10 mouse cellular contexts compared by ENCODE assay signal in genomic region chr12:100480642-100481442, GRCm38 (mm10). TPM values are rescaled to one million over a fixed set of nuclear protein-coding genes. Genes with fewer than 3 reads are reported as not detected.
DNase-seq lines count a peak whose midpoint lies in the region; ATAC-seq and TF ChIP-seq lines count a peak whose summit lies in the region.
"Had no signal": no experiment of that assay in that cellular context is flagged by ENCODE, and none has a peak within 500 bp of the region (broad histone marks: within the 10 kb centered on the region; RNA-seq: fewer than 3 reads in every experiment).

No protein-coding gene starts in this region.

- peaks cover 17% of the 10 kb centered on the region for H3K4me1 ChIP-seq in kidney, embryonic 16.5 days (ENCODE audit: insufficient read depth, low read length)
- peaks cover 30% of the 10 kb centered on the region for H3K4me1 ChIP-seq in E14TG2a.4 (replicated peaks; ENCODE audit: low read depth, low read length)
- peaks cover 87% of the 10 kb centered on the region for H3K4me1 ChIP-seq in megakaryocyte, embryonic 14.5 days
- H3K4me1 ChIP-seq: embryonic facial prominence, embryonic 13.5 days; limb, embryonic 12.5 days had no signal

- TF ChIP-seq CTCF in E14TG2a.4 (conservative IDR thresholded peaks at IDR 0.05; ENCODE audit: low read length), result no peak

- no peaks in the 10 kb centered on the region for H3K27me3 ChIP-seq in kidney, embryonic 16.5 days (ENCODE audit: insufficient read depth, low read length)
- no peaks in the 10 kb centered on the region for H3K27me3 ChIP-seq in E14TG2a.4 (ENCODE audit: insufficient read depth, low read length)
- H3K27me3 ChIP-seq in megakaryocyte, embryonic 14.5 days (replicated peaks), result no peaks in the 10 kb centered on the region
- H3K27me3 ChIP-seq: embryonic facial prominence, embryonic 13.5 days; heart, embryonic 15.5 days; limb, embryonic 12.5 days had no signal

- H3K9ac ChIP-seq in kidney, embryonic 16.5 days (replicated peaks; ENCODE audit: low read length), result no peak overlapping the region
- H3K9ac ChIP-seq: embryonic facial prominence, embryonic 13.5 days; heart, embryonic 15.5 days; limb, embryonic 12.5 days had no signal

- ATAC-seq in kidney, embryonic 16.5 days (ENCODE audit: low FRiP score, low TSS enrichment), result peak; percentile 22; the same call in 1 of the 2 replicates
- ATAC-seq in common myeloid progenitor, adult 5-6 weeks (replicated peaks; ENCODE audit: low read depth, poor library complexity, severe bottlenecking), result peak; percentile 47; the same call in 1 of the 2 replicates

- WGBS in kidney, embryonic 16.5 days, result 88% methylated on average over 15 of the region's 15 CpGs

- no peak overlapping the region for H3K4me2 ChIP-seq in kidney, embryonic 16.5 days (replicated peaks; ENCODE audit: low read depth, low read length)
- H3K4me2 ChIP-seq: embryonic facial prominence, embryonic 13.5 days; heart, embryonic 15.5 days; limb, embryonic 12.5 days had no signal

- H3K9me3 ChIP-seq in kidney, embryonic 16.5 days (ENCODE audit: low read length), result no peaks in the 10 kb centered on the region
- H3K9me3 ChIP-seq in E14TG2a.4 (ENCODE audit: low read length), result no peaks in the 10 kb centered on the region
- H3K9me3 ChIP-seq in megakaryocyte, embryonic 14.5 days, result no peaks in the 10 kb centered on the region
- H3K9me3 ChIP-seq: embryonic facial prominence, embryonic 13.5 days; heart, embryonic 15.5 days; limb, embryonic 12.5 days had no signal

- no peak for DNase-seq in kidney, postnatal 36 days
- no peak for DNase-seq in retina, embryonic 14.5 days (ENCODE audit: low spot score)
- no peak for DNase-seq in thymus, postnatal 25 days

- H3K4me3 ChIP-seq in kidney, embryonic 16.5 days (ENCODE audit: low read length), result no peak overlapping the region
- 0 out of 2 replicates have a peak overlapping the region, but pooled peaks have one; percentile 2 for H3K4me3 ChIP-seq in E14TG2a.4 (replicated peaks; ENCODE audit: low read length)
- peak overlapping the region; percentile 34 for H3K4me3 ChIP-seq in megakaryocyte, embryonic 14.5 days (replicated peaks)
- H3K4me3 ChIP-seq: embryonic facial prominence, embryonic 13.5 days; heart, embryonic 15.5 days; limb, embryonic 12.5 days had no signal

- no peaks in the 10 kb centered on the region for H3K36me3 ChIP-seq in kidney, embryonic 16.5 days (ENCODE audit: insufficient read depth, low read length)
- H3K36me3 ChIP-seq in E14TG2a.4 (ENCODE audit: insufficient read depth, low read length), result peaks cover 36% of the 10 kb centered on the region
- peaks cover 93% of the 10 kb centered on the region for H3K36me3 ChIP-seq in megakaryocyte, embryonic 14.5 days (replicated peaks; ENCODE audit: low read length)

- H3K27ac ChIP-seq in kidney, embryonic 16.5 days (ENCODE audit: low read length), result no peak overlapping the region
- H3K27ac ChIP-seq: embryonic facial prominence, embryonic 13.5 days; heart, embryonic 15.5 days; limb, embryonic 12.5 days had no signal

RNA-seq across cellular contexts. Expression of gene Ttc7b, which starts 39.8 kb away (rescaled TPM):
- 3.9 and 4.7 TPM in 2 replicates for polyA plus RNA-seq in kidney, embryonic 16.5 days (2015; fragmentation: Nextera tagmentation; extraction: Ambion mirVana)
- total RNA-seq in common myeloid progenitor, adult 5-6 weeks (2017), result 17.8 and 18.0 TPM in 2 replicates
- polyA plus RNA-seq in megakaryocyte, embryonic 14.5 days (2012; ENCODE audit: insufficient read depth, low replicate concordance), result 170 and 237 TPM in 2 replicates

Comparison
In these comparisons a context has a peak if more than half of its experiments do, and no peak if none do; other contexts are left out.
1. RNA of gene Ttc7b, which starts 39.8 kb away (polyA plus RNA-seq): 170 to 237 TPM in megakaryocyte, embryonic 14.5 days; 3.9 to 4.7 TPM in kidney, embryonic 16.5 days; every median in the first group is over 10 times any median in the second.